Comparison of ENCODE assay signal across 23 mouse cellular contexts in the genomic region with DNA sequence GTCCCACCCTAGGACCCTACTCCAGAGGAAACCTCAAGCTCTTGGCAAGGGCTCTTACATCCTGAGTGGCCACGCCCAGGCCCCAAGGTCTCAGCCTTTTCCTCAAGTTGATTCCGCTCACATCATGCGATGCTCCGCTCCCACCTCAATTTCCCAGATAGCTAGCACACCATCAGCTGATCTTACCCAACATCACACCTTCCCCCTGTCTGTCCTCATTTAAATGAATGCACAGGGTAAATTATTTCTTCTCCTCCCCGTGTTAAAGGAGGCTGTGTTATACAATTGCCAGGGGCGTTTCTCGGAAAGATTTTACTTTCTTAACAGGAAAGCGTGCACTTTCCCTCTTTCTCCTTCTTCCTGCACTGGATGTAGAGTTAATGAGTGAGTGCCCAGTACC.
"Had no signal": no experiment of that assay in that cellular context is flagged by ENCODE, and none has a peak within 500 bp of the region (broad histone marks: within the 10 kb centered on the region; RNA-seq: fewer than 3 reads in every experiment).

No protein-coding gene starts in this region.

- H3K9me3 ChIP-seq: kidney, embryonic 15.5 days; limb, embryonic 12.5 days; limb, embryonic 15.5 days; midbrain, embryonic 12.5 days; midbrain, embryonic 15.5 days; neural tube, embryonic 13.5 days; stomach, embryonic 15.5 days had no signal

- ATAC-seq: inflammation-experienced regulatory T-cells, adult 6 months; intestine, embryonic 16.5 days; liver, postnatal 0 days; lung, postnatal 0 days; midbrain, embryonic 15.5 days had no signal

- H3K9ac ChIP-seq: kidney, embryonic 15.5 days; limb, embryonic 12.5 days; limb, embryonic 15.5 days; liver, embryonic 14.5 days; liver, postnatal 0 days; lung, embryonic 14.5 days; midbrain, embryonic 12.5 days; midbrain, embryonic 15.5 days; neural tube, embryonic 13.5 days; stomach, embryonic 15.5 days had no signal

- H3K4me3 ChIP-seq: kidney, embryonic 15.5 days; limb, embryonic 12.5 days; limb, embryonic 15.5 days; midbrain, embryonic 12.5 days; midbrain, embryonic 15.5 days; myocyte; neural tube, embryonic 13.5 days; stomach, embryonic 15.5 days had no signal

- H3K36me3 ChIP-seq: kidney, embryonic 15.5 days; limb, embryonic 12.5 days; limb, embryonic 15.5 days; midbrain, embryonic 12.5 days; midbrain, embryonic 15.5 days; neural tube, embryonic 13.5 days; stomach, embryonic 15.5 days had no signal

- DNase-seq: kidney, adult 8-10 months; kidney, postnatal 14 days; layer of hippocampus, postnatal 36 days; left cerebral cortex, postnatal 4 days; liver, postnatal 0 days; lung, embryonic 14.5 days; retina, postnatal 1 day; right cerebral cortex, postnatal 25 days; spleen, adult 18-20 months; thymus, postnatal 25 days had no signal

- H3K4me1 ChIP-seq: limb, embryonic 12.5 days; limb, embryonic 15.5 days; midbrain, embryonic 12.5 days; midbrain, embryonic 15.5 days; neural tube, embryonic 13.5 days; stomach, embryonic 15.5 days had no signal

- H3K4me2 ChIP-seq: kidney, embryonic 15.5 days; limb, embryonic 12.5 days; limb, embryonic 15.5 days; liver, embryonic 11.5 days; lung, embryonic 14.5 days; midbrain, embryonic 12.5 days; midbrain, embryonic 15.5 days; neural tube, embryonic 13.5 days; stomach, embryonic 15.5 days had no signal

- H3K27me3 ChIP-seq: kidney, embryonic 15.5 days; limb, embryonic 12.5 days; limb, embryonic 15.5 days; midbrain, embryonic 12.5 days; midbrain, embryonic 15.5 days; neural tube, embryonic 13.5 days; stomach, embryonic 15.5 days had no signal

- H3K27ac ChIP-seq: kidney, embryonic 15.5 days; limb, embryonic 12.5 days; limb, embryonic 15.5 days; liver, embryonic 14.5 days; midbrain, embryonic 12.5 days; midbrain, embryonic 15.5 days; neural tube, embryonic 13.5 days; stomach, embryonic 15.5 days had no signal
